Mouse (Mus musculus): Measurements from ENCODE around the gene Mus81. TPM values are rescaled to one million over a fixed set of nuclear protein-coding genes. Genes with fewer than 3 reads are reported as not detected.

Gene Mus81
- total and polyA plus RNA-seq, 2 experiments from 2014 or later = 32.6 to 54.8 TPM

GRCm38 (mm10) chr19:5456241-5456921, 31.8 kb downstream of the Mus81 start:
- no peaks in the 10 kb centered on the region for H3K27me3 ChIP-seq (ENCODE audit: insufficient read depth, low read length)
- H3K4me1 ChIP-seq (ENCODE audit: insufficient read depth) = peaks cover 30% of the 10 kb centered on the region
- ATAC-seq (no peak), DNase-seq (no peak)
- H3K36me3 ChIP-seq (ENCODE audit: insufficient read depth) = peaks cover 7% of the 10 kb centered on the region
- H3K4me2 ChIP-seq (ENCODE audit: low read depth) = peak overlapping the region; percentile 96
- no peak for TF ChIP-seq CTCF (IDR thresholded peaks at IDR 0.05; ENCODE audit: low read depth)
- no peaks in the 10 kb centered on the region for H3K9me3 ChIP-seq (ENCODE audit: low read length)
- peak overlapping the region; percentile 98 for H3K27ac ChIP-seq (ENCODE audit: low read depth, low read length)
- peak overlapping the region; percentile 96 for H3K9ac ChIP-seq
- H3K4me3 ChIP-seq (ENCODE audit: low read depth, low read length) = peak overlapping the region; percentile 85
- 3% methylated on average over 26 of the region's 26 CpGs for WGBS

- peaks cover 7% of the 10 kb centered on the region for H3K36me3 ChIP-seq (ENCODE audit: insufficient read depth)
- DNase-seq (no peak), ATAC-seq (no peak)
- H3K4me1 ChIP-seq (ENCODE audit: insufficient read depth) = peaks cover 25% of the 10 kb centered on the region
- no peak for TF ChIP-seq CTCF (IDR thresholded peaks at IDR 0.05; ENCODE audit: low read depth)
- peak overlapping the region; percentile 85 for H3K4me3 ChIP-seq (ENCODE audit: low read depth, low read length)
- no peaks in the 10 kb centered on the region for H3K9me3 ChIP-seq (ENCODE audit: low read length)
- no peaks in the 10 kb centered on the region; the same call in 1 of the 2 replicates for H3K27me3 ChIP-seq (ENCODE audit: insufficient read depth, low read length)
- peak overlapping the region; percentile 96; the same call in 1 of the 2 replicates for H3K9ac ChIP-seq
- peak overlapping the region; percentile 96 for H3K4me2 ChIP-seq (ENCODE audit: low read depth)
- H3K27ac ChIP-seq (ENCODE audit: low read depth, low read length) = peak overlapping the region; percentile 21; the same call in 1 of the 2 replicates
- WGBS = 58% methylated on average over 8 of the region's 8 CpGs
Measured at GRCm38 (mm10) chr19:5455568-5455967, 32.6 kb downstream of the Mus81 start.

GRCm38 (mm10) chr19:5455037-5455436, 33.2 kb downstream of the Mus81 start:
- peaks cover 23% of the 10 kb centered on the region for H3K4me1 ChIP-seq (ENCODE audit: insufficient read depth)
- TF ChIP-seq CTCF (IDR thresholded peaks at IDR 0.05; ENCODE audit: low read depth) = no peak
- H3K27ac ChIP-seq (ENCODE audit: low read depth, low read length) = no peak overlapping the region
- peak overlapping the region; percentile 96 for H3K4me2 ChIP-seq (ENCODE audit: low read depth)
- no peak overlapping the region for H3K9ac ChIP-seq
- ATAC-seq = no peak
- WGBS = 79% methylated on average over 12 of the region's 12 CpGs
- peaks cover 7% of the 10 kb centered on the region for H3K36me3 ChIP-seq (ENCODE audit: insufficient read depth)
- no peaks in the 10 kb centered on the region; the same call in 1 of the 2 replicates for H3K27me3 ChIP-seq (ENCODE audit: insufficient read depth, low read length)
- DNase-seq = no peak
- H3K9me3 ChIP-seq (ENCODE audit: low read length) = no peaks in the 10 kb centered on the region
- H3K4me3 ChIP-seq (ENCODE audit: low read depth, low read length) = no peak overlapping the region

- DNase-seq (no peak), ATAC-seq (no peak)
- 92% methylated on average over 6 of the region's 6 CpGs for WGBS
- no peak overlapping the region for H3K4me3 ChIP-seq (ENCODE audit: low read depth, low read length)
- H3K4me2 ChIP-seq (ENCODE audit: low read depth) = no peak overlapping the region
- H3K27me3 ChIP-seq (ENCODE audit: insufficient read depth, low read length) = peaks cover 29% of the 10 kb centered on the region
- no peak for TF ChIP-seq CTCF (IDR thresholded peaks at IDR 0.05; ENCODE audit: low read depth)
- H3K9ac ChIP-seq = no peak overlapping the region
- no peak overlapping the region for H3K27ac ChIP-seq (ENCODE audit: low read depth, low read length)
- peaks cover 10% of the 10 kb centered on the region for H3K4me1 ChIP-seq (ENCODE audit: insufficient read depth)
- H3K9me3 ChIP-seq (ENCODE audit: low read length) = no peaks in the 10 kb centered on the region
- peaks cover 7% of the 10 kb centered on the region for H3K36me3 ChIP-seq (ENCODE audit: insufficient read depth)
Measured at GRCm38 (mm10) chr19:5451766-5452165, 36.4 kb downstream of the Mus81 start.

GRCm38 (mm10) chr19:5449673-5450072, 38.5 kb downstream of the Mus81 start:
- Histone ChIP-seq H3K4me2 (ENCODE audit: low read depth) (no peak overlapping the region), H3K27ac (ENCODE audit: low read depth, low read length) (no peak overlapping the region), H3K4me3 (ENCODE audit: low read depth, low read length) (no peak overlapping the region), H3K9me3 (ENCODE audit: low read length) (no peaks in the 10 kb centered on the region), H3K36me3 (ENCODE audit: insufficient read depth) (peaks cover 7% of the 10 kb centered on the region), H3K27me3 (ENCODE audit: insufficient read depth, low read length) (peaks cover 29% of the 10 kb centered on the region), H3K9ac (no peak overlapping the region), H3K4me1 (ENCODE audit: insufficient read depth) (no peaks in the 10 kb centered on the region)
- no peak for TF ChIP-seq CTCF (IDR thresholded peaks at IDR 0.05; ENCODE audit: low read depth)
- WGBS = 88% methylated on average over 3 of the region's 3 CpGs
- ATAC-seq (no peak), DNase-seq (no peak)

- no peaks in the 10 kb centered on the region for H3K4me1 ChIP-seq (ENCODE audit: insufficient read depth)
- DNase-seq (no peak), ATAC-seq (no peak)
- peak overlapping the region; percentile 92 for H3K4me2 ChIP-seq (ENCODE audit: low read depth)
- no peak for TF ChIP-seq CTCF (IDR thresholded peaks at IDR 0.05; ENCODE audit: low read depth)
- no peak overlapping the region for H3K27ac ChIP-seq (ENCODE audit: low read depth, low read length)
- no peaks in the 10 kb centered on the region for H3K36me3 ChIP-seq (ENCODE audit: insufficient read depth)
- H3K9me3 ChIP-seq (ENCODE audit: low read length) = no peaks in the 10 kb centered on the region
- 0 out of 2 replicates have a peak overlapping the region, but pooled peaks have one; percentile 46 for H3K9ac ChIP-seq
- H3K27me3 ChIP-seq (ENCODE audit: insufficient read depth, low read length) = peaks cover 29% of the 10 kb centered on the region
- WGBS = 8% methylated on average over 36 of the region's 36 CpGs
- peak overlapping the region; percentile 56 for H3K4me3 ChIP-seq (ENCODE audit: low read depth, low read length)
Measured at GRCm38 (mm10) chr19:5448354-5449150, 39.6 kb downstream of the Mus81 start.

Measured in forebrain, postnatal 0 days (tissue).